Mouse (Mus musculus) liver, embryonic 14.5 days (tissue): ENCODE measurements around the gene Adprm.

Experiments used
- CTCF ChIP-seq: IDR thresholded peaks from 2 replicates; pipeline ENCODE4 v1.5.1; 2016; ENCODE audit warnings: antibody characterized with exemption, low read depth, control low read depth
- EP300 ChIP-seq: IDR thresholded peaks from 2 replicates; pipeline ENCODE4 v1.6.1; 2016; ENCODE audit warnings: antibody characterized with exemption, low read depth

DNA sequence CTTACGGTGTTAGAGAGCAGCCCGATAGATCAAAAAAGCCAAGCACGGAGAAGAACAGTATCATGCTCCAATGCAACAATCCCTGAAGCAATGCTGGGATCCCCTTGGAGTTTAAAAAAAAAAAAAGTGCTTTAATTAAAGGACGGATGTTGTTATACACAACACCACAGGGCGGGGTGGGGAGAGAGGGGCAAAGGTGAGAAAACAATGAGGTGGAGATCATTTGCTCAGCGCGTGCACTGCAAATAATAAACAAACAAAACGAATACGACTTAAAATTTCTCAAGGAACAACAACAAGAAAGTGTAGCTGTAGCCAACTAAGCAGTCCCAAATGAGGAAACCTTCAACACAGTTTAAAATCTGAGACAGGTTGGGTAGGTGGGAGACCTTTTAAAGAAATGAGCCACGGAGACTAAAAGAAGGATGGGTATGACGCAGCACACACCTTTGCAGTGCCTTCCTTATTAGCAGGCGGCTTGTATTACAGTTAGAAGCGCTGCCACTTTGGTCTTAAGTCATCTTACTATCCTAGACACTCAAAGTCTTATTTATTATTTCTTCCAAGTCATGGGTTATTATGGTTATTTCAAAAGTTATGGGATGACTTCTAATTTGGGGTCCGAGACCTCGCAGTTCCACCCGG is 596 bp downstream of the Adprm start:
- TF ChIP-seq CTCF (no peak), EP300 (no peak)
